Mouse (Mus musculus): Measurements from ENCODE around the gene Slc35f3. TPM values are rescaled to one million over a fixed set of nuclear protein-coding genes. Genes with fewer than 3 reads are reported as not detected.
"Not testable (repeated sequence)": the region's sequence is repeated elsewhere in the genome, so short reads cannot be mapped to it uniquely, and the experiment has no call there.

The Slc35f3 gene
- total RNA-seq, 2 experiments from 2014 or later: 0.16 to 1.2 TPM

DNA sequence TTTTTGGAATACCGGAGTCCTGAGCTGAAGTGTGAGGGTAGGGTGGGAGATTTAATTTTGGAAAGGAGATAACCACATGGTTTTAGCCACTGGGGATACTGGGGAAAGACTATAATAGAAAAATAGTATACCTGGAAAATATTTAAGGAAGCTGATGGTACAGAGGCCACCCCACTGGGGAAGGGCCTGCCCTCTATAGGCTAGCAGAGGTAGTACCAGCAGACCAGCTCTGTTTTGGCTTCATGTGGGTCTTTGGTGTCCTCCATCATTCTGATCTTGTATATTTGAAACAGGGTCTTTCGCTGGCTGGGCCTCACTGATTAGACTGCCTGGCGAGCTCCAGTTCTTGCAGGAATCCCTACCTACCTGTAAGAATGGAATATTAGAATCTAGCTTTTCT is 100.0 kb downstream of the Slc35f3 start:
- no peak for DNase-seq (ENCODE audit: low spot score in 2 of 2)

- not testable (repeated sequence) for DNase-seq (ENCODE audit: low spot score in 2 of 2)
These were observed 106.2 kb downstream of the Slc35f3 start for GRCm38 (mm10) chr8:126404550-126404949.

- no peak for DNase-seq (ENCODE audit: low spot score in 2 of 2)
These were observed 106.7 kb downstream of the Slc35f3 start for GRCm38 (mm10) chr8:126405030-126405429.

DNA sequence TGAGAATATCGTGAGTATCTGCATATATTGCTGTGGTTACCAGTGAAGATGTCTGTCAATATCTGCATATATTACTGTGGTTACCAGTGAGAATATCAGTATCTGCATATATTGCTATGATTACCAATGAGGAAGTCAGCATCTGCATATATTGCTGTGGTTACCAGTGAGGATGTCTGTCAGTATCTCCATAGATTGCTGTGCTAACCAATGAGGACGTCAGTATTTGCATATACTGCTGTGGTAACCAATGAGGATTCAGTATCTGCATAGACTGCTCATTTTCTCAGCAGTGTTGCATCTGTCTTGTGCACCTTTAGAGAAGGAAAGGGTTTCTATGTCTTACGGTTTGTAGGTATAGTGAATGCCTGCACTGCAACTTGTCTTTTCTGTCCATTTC is 122.5 kb downstream of the Slc35f3 start:
- no peak for DNase-seq (ENCODE audit: low spot score in 2 of 2)

- DNase-seq (ENCODE audit: low spot score in 2 of 2): peak; percentile 98
These were observed 124.0 kb downstream of the Slc35f3 start, which contains the start of gene Coa6 for GRCm38 (mm10) chr8:126422174-126422919. Gene Coa6 (plus strand): TSS chr8:126422515.

DNA sequence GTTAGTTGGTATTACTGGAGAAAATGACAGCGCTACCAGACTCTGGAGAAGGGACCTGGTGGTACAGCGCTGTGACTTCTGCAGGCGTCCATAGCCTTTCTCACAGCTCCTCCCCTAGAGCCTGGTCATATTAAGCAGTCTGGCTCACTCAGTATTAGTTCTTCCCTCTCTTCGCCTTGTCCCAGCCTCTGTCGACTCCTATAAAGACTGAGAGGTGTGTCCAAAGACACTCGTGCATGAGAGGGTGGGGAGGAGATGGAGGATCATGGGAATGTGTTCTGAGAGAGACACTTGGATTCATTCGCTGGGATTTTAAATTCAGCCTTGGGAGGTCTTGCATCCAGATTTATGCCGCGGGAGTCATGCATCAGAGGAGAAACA is 124.6 kb downstream of the Slc35f3 start:
- DNase-seq (ENCODE audit: low spot score in 2 of 2): no peak

DNA sequence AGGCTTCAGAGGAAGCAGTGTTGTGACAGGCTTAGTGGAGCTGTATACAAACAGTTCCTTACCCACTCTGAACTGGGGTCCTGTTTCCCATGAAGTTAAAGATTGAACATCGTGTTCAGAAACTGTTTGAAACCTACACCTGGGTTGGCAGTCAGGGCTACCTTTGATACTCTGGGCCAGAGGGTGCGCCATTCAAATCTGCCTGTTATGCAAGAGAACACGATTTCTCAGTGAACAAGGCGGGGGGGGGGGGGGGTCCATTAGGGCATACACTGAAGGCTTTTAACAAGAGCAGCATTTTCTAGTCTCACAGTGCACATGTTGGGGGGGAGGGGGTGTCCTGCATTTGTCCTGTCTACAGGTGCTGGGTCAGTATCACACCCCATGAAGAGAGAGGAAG is 125.8 kb downstream of the Slc35f3 start:
- DNase-seq (ENCODE audit: low spot score in 2 of 2): no peak

- no peak for DNase-seq (ENCODE audit: low spot score in 2 of 2)
These were observed 126.6 kb downstream of the Slc35f3 start for GRCm38 (mm10) chr8:126424946-126425345.

DNA sequence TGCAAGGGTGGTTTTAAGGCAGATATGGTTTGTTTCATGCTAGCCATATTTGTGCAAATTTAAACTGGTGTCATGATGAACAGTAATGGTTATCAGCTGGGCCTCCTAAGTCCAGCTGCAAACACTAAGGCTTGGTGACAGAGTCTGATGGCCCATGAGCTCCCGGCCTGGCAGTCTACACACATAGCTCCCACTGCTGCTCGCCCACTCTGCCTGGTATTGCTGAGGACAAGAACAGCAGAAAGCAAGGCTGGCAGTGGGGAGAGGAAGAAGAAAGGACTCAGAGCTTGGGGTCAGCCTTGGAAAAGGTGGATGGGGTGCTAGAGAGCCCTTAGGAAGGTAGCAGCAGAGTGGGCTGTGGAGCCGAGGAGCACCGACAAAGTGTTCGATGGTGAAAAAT is 131.3 kb downstream of the Slc35f3 start:
- no peak for DNase-seq (ENCODE audit: low spot score in 2 of 2)

GRCm38 (mm10) chr8:126433827-126434226 is 135.5 kb downstream of the Slc35f3 start:
- DNase-seq (ENCODE audit: low spot score in 2 of 2): no peak

- no peak for DNase-seq (ENCODE audit: low spot score in 2 of 2)
These were observed 140.6 kb downstream of the Slc35f3 start for GRCm38 (mm10) chr8:126438937-126439336.

Other genes starting within 250 kb of the Slc35f3 start
- gene Coa6, start 124.0 kb downstream of the Slc35f3 start, total RNA-seq (2021): 10 to 100 TPM; 23.0 to 26.5 TPM
- gene Tarbp1, start 176.5 kb downstream of the Slc35f3 start, total RNA-seq (2021): 1 to 10 TPM; 4.4 to 6.0 TPM

Data from adrenal gland, adult 18-20 months (tissue).